Mouse (Mus musculus): ENCODE data around the gene Sgms1.

The Sgms1 gene

DNA sequence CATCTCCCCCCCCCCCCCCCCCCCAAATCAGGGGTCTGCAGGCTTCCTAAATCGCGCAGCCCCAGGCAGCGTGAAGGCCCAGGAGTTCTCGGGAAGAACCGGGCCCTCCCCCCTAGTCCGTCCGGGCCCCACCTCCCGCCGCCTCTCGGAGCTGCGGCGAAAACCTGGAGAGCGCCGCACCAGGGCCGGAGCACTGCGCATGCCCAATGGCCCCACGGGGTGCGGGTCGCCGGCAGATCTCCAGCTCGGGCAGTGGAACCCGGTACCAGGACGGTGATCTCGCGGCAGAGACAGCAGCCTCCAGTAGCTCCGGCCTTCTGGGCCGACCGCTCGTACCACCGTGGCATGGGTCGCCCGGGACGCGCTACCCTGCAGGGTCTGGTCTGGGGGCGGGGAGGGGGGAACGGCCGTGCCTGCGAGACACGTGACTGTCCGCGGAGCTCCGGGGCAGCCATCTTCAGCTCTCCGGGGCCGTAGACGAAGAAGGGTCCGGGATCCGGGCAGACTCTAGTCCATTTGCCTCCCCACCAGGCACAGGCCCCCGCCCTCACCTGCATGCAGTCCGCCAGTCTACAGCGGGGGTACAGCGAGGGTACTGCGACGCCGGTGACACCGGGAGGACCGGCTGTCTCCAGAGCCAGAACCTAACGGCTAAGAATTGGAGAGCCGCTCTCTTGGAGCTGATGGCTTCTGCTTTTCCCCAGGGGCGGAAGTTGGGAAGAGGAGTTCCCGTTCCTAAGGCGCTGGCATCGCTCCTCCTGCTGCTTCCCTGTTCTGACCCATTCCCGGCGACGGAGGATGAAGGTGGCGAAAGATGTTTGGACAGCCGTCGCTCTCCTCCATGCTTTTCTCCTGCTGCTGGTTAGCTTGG lies at the start of gene Sgms1:
Sgms1 (minus strand) TSS at position 714 of the 871 bp plus-strand sequence.
- peak; percentile 54 for DNase-seq (ENCODE audit: extremely low read depth, low read depth)

DNA sequence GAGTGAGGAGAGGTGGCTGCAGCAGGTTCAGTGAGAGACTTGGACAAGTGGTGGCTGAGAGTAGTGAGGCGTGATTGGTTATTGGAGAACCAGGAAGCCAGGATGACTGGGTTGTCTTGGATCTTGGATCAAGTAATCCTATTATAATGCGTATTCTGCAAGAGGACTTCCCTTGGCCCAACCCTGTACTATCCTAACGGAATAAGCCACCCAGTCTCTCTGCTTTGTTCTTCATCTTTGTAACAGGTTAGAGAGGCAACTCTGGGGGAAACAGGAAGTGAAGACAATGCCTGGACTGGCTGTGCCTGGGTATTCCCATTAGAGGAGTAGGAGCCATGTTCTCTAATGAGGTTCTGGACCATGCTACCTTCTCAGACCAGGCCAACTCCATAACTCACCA lies 36.3 kb upstream of the Sgms1 start:
- no peak for DNase-seq (ENCODE audit: extremely low read depth, low read depth)

DNA sequence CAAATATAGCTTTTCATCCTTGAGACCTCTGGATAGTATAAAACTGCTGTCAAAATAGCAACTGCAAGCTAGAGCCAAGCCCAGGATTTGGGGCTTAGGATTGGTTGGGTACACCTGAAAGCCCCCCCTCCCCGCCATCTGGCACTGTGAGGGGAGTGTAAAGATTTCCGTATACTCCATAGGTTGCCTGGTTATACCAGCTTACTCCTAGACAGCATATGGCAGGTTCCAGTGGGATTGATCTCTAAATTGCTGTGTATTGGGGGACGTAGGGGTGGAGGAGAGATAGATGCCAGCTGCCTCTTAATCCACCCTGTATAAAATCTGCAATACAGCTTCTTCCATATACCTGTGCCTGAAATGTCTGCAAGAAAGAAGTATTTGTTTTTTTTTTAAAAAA lies 35.2 kb upstream of the Sgms1 start:
- DNase-seq (ENCODE audit: extremely low read depth, low read depth): no peak

DNA sequence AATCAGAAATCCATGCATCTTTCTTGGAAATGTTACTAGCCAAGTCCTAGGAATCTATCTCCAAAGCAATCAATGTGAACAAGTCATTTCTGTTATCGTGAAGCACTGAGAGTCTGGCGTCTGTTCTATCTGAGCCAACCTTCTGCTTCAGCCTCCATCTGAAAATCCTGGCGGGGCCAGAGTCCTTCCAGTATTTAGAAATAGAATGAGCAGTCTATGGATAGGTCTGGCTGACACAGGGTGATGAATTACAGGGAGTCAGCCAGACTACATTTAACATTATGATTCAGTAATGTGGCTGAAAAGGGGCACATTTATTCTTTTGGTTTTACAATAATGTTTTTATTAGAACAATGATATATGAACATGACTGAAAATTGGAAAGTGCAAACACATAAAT lies 29.6 kb upstream of the Sgms1 start:
- DNase-seq (ENCODE audit: extremely low read depth, low read depth): no peak

DNA sequence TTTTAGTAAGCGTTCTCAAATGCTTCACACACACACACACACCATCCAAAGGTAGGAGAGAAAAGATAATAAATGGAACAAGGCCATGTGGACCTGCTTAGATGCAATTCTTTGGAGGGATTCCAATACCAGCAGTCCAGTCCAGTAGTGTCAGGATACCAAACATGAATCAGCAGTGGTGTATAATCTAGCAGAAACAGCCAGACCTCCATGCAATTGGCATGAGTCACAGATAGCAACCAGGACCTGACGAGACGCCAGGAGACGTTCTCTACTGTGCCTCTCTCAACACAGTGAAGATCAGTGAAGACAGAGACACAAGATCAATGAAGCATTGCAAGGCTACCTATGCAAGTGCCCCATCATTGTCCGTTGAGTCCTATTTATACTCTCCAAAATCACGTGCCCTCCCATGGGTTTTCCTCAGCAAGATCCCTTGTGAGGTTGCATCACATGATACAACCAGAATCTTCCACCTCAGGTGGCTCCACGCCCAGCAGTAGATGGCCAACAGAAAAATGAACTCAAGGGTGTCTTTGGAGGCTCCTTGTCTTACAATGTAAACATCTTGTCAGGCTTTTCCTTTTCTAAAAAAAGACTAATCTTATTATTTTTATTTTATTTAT lies 27.3 kb upstream of the Sgms1 start:
- DNase-seq (ENCODE audit: extremely low read depth, low read depth): peak; percentile 26

DNA sequence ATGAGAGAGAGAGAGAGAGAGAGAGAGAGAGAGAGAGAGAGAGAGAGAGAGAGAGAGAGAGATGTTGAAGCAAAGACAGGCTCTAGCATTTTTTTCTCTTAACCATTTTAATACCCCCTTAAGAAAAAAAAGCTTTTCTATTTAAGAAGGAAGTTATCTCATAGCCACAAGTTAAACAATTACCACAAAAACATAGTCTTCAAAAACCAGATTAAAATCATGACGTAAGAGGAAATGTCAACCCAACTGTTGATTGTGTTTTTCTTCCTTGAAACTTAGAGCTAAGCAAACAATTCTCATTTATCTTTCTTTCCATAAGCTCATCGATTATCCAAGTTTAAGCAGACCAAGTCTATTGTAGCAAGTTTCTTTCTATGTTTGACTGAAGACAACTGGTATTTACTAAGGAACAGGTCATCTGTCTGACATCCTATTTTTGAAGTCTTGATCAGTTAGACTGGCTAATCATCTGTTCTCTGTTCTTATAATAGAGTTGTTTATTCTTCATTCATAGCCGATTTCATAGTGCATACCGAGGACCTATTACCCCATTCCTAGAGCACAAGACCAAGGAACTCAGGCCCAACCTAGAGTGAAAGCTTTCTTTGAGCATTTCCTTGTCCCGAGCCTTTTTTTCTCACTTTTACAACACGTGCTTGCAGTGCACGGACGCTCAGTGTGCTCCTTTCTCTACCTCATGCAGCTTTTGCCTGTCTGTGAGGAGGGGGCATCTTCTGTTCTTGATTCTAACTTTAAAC lies 20.3 kb upstream of the Sgms1 start:
- DNase-seq (ENCODE audit: extremely low read depth, low read depth): no peak

DNA sequence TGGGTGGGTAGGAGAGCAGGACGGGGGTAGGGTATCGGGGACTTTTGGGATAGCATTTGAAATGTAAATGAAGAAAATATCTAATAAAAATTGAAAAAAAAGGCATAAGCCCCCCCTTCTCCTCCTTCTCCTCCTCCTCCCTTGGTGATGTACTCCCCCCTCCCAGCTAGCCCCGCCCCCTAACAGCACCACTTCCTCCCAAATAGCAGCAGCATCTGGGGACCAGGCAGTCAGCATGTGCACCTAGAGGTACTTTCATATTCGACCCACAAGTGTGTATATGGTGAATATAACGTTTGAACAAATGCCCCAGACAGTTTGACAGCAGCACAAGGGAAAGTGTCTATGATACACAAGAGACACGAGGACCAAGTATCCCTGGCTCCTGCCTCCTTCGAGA lies 17.2 kb upstream of the Sgms1 start:
- no peak for DNase-seq (ENCODE audit: extremely low read depth, low read depth)

DNA sequence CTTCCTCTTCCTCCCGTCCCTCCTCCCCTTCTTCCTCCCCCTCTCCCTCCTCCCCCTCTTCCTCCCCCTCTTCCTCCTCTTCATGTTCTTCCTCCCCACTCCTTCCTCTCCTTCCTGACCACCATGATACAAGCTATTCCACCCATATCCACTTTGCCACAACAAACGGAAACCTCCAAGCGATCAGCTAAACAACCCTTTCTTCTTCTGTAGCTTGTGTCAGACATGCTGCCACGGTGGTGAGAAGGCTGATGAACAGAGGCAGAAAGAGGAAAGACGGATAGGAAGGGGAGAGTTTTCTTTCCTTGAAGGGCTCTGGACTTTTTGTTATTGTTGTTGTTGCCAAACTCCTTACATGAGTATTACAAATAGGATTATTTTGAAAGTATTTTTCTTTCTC lies 14.9 kb upstream of the Sgms1 start:
- DNase-seq (ENCODE audit: extremely low read depth, low read depth): no peak

DNA sequence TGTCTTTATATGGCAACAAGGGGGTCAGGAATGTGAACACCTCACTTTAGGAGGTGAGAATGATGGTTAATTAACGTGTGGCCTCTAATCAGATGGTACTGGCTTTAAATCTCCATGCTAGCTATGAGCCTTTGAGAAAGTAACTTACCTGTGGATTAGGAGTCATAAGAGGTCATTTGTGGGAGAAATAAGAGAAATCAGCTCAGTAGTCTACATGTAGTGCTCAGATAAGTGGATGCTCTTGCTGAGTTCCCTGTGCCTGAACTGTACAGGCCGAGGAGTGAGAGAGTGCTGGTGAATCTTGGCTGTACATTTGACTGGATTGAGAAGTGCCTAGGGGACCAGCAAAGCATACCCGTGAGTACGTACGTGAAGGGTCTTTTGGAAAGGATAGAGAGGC lies 14.3 kb upstream of the Sgms1 start:
- DNase-seq (ENCODE audit: extremely low read depth, low read depth): no peak

DNA sequence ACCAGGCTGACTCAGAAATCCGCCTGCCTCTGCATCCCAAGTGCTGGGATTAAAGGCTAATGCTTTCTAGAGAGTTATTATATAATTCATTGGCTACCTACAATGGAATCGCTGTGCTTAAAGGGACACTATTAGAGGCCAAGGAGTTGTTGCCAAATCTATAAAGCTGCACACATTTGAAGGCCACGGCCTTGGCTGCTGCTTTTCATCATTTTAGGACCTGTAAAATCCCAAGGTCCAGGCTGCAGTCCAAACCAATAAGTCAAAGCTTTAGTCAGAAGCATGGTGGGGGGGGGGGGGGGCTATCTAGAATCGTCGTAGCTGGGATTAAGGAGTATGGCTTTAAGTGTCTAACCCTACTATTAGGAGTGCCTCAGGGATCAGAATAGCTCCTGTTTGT lies 9.0 kb upstream of the Sgms1 start:
- DNase-seq (ENCODE audit: extremely low read depth, low read depth): no peak

DNA sequence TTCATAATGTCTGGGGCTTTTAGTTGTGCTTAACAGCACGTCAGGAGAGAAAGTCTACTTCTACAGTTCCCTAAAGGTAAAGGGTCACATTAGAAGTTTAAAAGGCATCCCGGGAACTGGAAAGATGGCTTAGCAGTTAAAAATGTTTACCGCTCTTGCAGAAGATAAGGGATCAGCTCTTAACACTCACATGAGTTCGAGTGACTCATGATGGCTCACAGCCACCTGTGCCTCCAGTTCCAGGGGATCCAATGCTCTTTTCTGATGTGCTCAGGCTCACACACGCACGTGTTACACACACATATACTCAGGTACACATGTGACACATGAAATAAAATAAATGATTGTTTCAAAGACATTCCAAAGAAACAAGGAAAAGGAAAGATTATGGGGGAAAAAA lies 6.8 kb upstream of the Sgms1 start:
- DNase-seq (ENCODE audit: extremely low read depth, low read depth): no peak

DNA sequence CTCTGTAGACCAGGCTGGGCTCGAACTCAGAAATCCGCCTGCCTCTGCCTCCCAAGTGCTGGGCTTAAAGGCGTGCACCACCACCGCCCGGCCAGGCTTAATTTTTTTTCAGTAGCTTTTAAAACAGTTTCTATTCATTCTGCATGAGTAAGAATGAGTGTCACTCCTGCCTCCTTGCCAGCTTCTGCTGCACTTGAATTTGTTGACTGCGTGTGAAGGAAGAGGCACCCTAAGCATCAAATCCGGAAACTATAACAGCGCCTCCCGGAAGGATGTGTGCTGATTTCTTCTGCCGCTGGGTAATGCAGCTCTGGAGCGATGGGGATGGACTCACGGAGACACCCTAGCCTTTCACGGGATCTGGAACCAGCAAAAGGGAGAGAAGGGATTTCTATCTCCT lies 5.3 kb upstream of the Sgms1 start:
- no peak for DNase-seq (ENCODE audit: extremely low read depth, low read depth)

DNA sequence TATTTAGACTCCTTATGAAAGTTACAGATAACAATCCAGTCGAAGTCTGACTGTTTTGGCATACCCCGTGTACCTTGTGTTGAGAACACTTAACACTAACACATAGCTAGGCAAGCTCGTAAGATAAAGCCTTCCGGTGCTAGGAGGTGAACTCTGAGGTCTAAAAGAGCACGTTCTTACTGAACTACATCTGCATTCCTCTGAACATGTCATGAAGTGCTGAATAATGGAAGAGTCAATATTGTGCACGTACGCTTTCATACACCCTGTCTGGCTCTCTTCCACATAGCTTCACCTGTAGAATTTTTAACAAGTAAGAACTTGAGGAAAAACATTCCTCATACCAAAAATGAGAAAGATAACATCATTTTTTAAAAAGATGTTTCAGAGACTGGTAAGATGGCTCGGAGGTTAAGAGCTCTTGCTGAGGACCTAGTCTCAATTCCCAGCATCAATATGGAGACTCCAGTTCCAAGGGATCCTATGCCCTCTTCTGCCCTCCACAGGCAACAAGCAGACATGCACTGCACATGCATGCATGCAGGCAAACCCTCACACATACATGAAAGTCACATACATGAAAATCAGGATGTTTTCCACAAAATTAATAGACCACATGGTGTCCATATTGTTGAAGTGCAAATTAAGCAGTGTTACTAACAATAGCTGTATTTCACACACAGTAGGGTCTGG lies 4.4 kb upstream of the Sgms1 start:
- no peak for DNase-seq (ENCODE audit: extremely low read depth, low read depth)

DNA sequence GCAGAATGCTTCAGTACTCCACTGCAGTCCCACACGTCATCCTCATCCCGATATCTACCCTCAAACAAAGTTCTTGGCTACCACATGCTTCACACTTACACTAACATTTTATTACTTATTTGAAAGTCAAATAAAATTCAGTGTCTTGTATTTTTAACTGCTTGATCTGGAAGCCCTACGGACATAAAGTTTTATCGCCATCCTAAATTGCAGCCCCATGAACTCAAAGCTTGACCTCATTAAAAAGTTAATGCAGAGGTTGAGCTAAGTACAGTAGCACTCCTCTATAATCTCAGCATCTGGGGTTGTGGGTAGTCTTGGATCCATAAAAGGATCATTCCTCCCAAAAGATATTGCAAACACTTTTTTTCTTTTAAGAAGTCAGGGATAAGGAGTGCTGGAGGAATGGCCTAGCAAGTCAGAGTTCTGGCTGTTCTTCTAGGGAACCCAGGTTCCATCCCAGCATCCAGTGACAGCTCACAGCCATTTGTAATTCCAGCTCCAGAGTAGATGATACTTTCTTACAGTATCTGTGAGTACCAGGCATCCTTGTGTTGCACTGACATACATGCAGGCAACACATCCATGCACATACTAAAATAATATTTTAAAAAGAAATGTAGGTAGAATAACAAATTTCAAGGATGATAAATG lies 3.7 kb upstream of the Sgms1 start:
- no peak for DNase-seq (ENCODE audit: extremely low read depth, low read depth)

DNA sequence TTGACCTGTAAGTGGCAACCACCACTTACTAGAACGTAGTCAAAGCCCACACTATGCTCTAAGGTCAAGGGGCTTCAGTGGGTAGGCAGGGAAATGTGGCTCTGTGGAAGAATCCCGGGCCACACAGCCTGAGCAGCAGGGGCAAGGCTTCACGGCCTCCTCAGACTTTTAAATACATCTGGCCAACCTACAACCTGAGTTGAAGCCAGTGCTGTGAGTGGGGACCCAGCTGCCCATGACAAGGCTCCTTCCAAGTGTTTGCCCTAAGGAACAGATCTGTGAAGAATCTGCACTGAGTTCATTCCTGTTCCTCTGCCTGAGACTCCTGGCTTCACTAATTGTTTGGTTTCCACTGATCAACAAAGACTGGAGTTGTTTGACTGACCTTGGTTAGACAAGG lies 1.9 kb upstream of the Sgms1 start:
- no peak for DNase-seq (ENCODE audit: extremely low read depth, low read depth)

DNA sequence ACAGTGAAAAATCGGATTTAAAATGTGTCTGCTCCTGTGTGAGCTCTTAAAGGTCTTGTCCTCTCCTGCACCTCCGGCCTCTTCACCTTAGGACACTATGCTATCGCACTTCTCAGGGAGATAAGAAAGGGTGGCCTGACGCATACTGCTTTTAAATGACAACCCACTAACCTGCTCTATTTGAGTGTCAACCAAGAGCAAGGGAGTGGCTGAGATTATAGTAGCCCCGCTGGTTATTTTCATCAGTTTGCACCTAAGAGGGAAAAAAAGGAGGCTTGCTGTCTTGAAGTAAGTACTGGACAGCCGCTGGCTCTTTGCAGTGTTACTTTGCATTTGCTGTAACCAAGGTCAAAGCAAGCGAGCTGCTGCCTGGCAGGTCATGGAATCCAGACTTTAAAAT lies 602 bp upstream of the Sgms1 start:
- no peak for DNase-seq (ENCODE audit: extremely low read depth, low read depth)

DNA sequence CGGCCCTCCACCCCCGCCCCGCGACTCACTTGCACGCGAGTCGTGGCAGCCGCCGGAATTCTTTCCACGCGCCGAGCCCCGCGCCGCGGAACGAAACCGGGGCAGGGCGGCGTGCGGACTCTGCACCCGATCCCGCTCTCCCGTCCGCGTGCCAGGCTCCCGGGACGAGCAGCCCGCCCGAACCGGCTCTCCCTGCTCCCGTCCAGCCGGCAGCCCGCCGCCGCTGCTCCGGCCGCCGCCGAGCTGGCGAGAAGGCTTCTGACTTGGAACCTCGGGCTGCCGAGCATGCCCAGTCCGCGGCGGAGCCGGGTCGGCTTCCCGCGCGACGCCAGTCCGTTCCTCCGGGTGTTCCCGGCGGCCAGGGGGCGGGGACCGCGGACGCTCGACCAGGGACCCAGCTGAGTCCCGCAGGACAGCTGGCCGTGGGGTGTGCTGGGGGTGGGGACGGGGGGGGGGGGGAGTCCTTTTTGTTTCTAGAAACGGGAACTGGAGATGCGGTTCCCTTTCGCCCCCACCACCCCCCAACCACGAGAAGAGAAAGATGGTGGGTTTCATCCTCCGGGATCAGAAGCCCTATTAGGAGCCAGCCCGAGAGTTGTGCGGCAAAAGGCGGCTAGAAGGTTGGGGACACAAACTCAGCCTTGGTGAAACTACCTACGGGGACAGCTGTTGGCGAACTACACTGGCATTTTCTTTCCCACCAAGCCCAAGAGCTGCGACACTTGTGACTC lies 1.2 kb downstream of the Sgms1 start:
- peak; percentile 71 for DNase-seq (ENCODE audit: extremely low read depth, low read depth)

DNA sequence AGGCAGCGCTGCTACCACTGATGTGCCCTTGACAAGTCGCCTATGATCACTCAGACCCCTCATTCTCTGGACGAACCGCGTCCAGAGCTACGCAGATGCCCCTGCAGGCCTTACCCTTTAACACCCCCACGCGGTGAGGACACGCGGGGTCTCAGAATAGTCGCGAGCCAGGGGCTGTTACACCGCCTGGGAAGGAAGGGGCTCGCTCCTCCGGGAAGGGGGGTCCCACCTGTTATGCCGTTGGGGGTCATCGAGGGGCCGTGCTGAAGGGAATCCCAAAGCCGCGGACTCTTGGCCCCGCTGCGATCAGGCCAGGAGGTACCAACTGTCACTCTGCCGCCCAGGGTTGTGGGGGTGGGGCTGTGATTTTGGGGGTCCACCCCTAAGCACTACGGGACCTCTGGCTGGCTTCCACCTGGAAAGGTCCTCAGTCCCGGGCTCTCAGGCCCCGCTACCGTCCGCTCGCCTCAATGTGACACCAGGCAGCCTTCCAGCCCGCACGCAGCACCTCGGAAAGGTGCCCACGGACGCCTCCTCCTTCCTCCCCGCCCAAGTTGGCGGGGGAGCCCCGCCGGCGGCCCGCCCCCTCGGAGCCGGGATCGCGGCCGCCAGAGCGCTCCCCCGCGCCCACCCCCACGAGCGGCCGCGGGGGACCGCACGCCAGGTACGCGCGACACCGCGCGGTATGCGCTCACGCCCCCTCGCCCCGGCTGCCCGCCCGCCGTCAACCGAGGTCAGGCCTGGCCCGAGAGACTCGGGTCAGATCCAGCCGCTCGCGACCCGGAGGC lies 1.9 kb downstream of the Sgms1 start:
- no peak for DNase-seq (ENCODE audit: extremely low read depth, low read depth)

DNA sequence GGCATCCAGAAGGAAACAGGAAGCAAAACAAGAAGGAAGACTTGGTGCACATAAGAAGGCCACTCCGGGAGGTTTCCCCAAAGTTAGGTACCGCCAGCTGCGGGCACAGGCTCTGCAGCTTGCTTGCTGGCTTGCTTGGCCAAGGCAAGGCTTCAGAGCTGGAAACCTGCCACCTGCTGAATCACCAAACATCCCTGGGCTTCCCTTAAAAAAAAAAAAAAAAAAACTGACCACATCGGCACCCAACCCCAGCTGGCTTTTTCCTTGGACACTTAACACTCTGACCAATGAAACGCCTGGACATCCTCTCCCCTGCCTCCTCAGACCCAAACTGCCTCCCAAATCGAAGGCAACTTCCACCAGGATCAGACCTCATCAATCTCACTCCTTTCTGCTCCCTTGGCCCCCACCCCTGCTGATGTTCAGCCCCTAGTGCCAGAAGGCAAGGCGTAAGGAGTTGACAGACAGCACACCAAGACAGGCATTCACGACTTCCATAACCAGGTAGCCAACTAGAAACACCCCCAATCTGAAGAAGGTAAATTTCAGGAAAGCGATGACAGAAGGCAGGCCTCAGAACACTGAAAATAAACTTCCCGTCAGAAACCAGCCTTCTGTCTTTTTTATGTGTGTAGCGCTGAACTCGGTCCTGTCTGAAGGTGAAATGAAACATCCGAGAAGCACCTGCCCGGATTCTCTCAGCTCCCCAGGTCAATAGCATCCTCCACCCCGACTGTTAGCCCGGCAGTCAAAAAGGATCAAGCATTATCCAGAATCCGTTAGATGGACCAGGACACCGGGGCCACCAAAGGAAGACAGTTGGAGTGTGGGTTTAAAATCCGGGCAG lies 2.7 kb downstream of the Sgms1 start:
- no peak for DNase-seq (ENCODE audit: extremely low read depth, low read depth)

All from MEL-GATA-1-ER (cell line).